Mouse (Mus musculus): ENCODE results near the gene Tsks. TPM values are rescaled to one million over a fixed set of nuclear protein-coding genes. Genes with fewer than 3 reads are reported as not detected.

The Tsks gene
- polyA plus RNA-seq, 1 experiment from 2014 or later = not detected

- H3K9ac ChIP-seq (ENCODE audit: low read length) = no peak overlapping the region
- H3K36me3 ChIP-seq (ENCODE audit: control insufficient read depth, insufficient read depth, low read length) = peaks cover 46% of the 10 kb centered on the region
- no peaks in the 10 kb centered on the region for H3K9me3 ChIP-seq (ENCODE audit: control insufficient read depth, low read length)
- H3K27me3 ChIP-seq (ENCODE audit: control insufficient read depth, insufficient read depth, low read length) = no peaks in the 10 kb centered on the region
- no peak for ATAC-seq (ENCODE audit: insufficient number of reproducible peaks, insufficient read depth, low FRiP score, low read depth)
- 21% methylated on average over 6 of the region's 6 CpGs for WGBS
- no peak overlapping the region for H3K4me3 ChIP-seq (ENCODE audit: control insufficient read depth in 1 of 2, insufficient read depth in 1 of 2, low read depth in 1 of 2, low read length in 2 of 2)
- no peak overlapping the region for H3K27ac ChIP-seq (replicated peaks in 1 of 2; ENCODE audit: control insufficient read depth in 1 of 2, insufficient read depth in 1 of 2, low read depth in 2 of 2, low read length in 2 of 2)
- H3K4me1 ChIP-seq (ENCODE audit: control insufficient read depth in 2 of 2, insufficient read depth in 2 of 2, low read length in 2 of 2) = peaks cover 4 to 23% of the 10 kb centered on the region in 2 experiments; a peak in 3 of 4 replicates
- H3K4me2 ChIP-seq (ENCODE audit: low read length) = peak overlapping the region; percentile 80
Measured at GRCm38 (mm10) chr7:44975117-44975419, 32.1 kb downstream of the Tsks start.

- peaks cover 78% of the 10 kb centered on the region for H3K36me3 ChIP-seq (ENCODE audit: control insufficient read depth, insufficient read depth, low read length)
- no peaks in the 10 kb centered on the region for H3K27me3 ChIP-seq (ENCODE audit: control insufficient read depth, insufficient read depth, low read length)
- WGBS = 93% methylated on average over 3 of the region's 3 CpGs
- ATAC-seq (ENCODE audit: insufficient number of reproducible peaks, insufficient read depth, low FRiP score, low read depth) = no peak
- no peak overlapping the region for H3K4me2 ChIP-seq (ENCODE audit: low read length)
- H3K4me3 ChIP-seq (ENCODE audit: control insufficient read depth in 1 of 2, insufficient read depth in 1 of 2, low read depth in 1 of 2, low read length in 2 of 2) = no peak overlapping the region
- no peak overlapping the region for H3K27ac ChIP-seq (replicated peaks in 1 of 2; ENCODE audit: control insufficient read depth in 1 of 2, insufficient read depth in 1 of 2, low read depth in 2 of 2, low read length in 2 of 2)
- H3K9ac ChIP-seq (ENCODE audit: low read length) = no peak overlapping the region
- H3K9me3 ChIP-seq (ENCODE audit: control insufficient read depth, low read length) = no peaks in the 10 kb centered on the region
- H3K4me1 ChIP-seq (ENCODE audit: control insufficient read depth in 2 of 2, insufficient read depth in 2 of 2, low read length in 2 of 2) = peaks cover 0 to 14% of the 10 kb centered on the region in 2 experiments; a peak in 1 of 4 replicates
Measured at GRCm38 (mm10) chr7:44978300-44978699, 35.3 kb downstream of the Tsks start.

GRCm38 (mm10) chr7:44981539-44981938, 38.5 kb downstream of the Tsks start:
- H3K4me1 ChIP-seq (ENCODE audit: control insufficient read depth in 2 of 2, insufficient read depth in 2 of 2, low read length in 2 of 2) = peaks cover 7 to 18% of the 10 kb centered on the region in 2 experiments
- H3K27me3 ChIP-seq (ENCODE audit: control insufficient read depth, insufficient read depth, low read length) = no peaks in the 10 kb centered on the region
- no peak overlapping the region for H3K4me3 ChIP-seq (ENCODE audit: control insufficient read depth in 1 of 2, insufficient read depth in 1 of 2, low read depth in 1 of 2, low read length in 2 of 2)
- peaks cover 74% of the 10 kb centered on the region for H3K36me3 ChIP-seq (ENCODE audit: control insufficient read depth, insufficient read depth, low read length)
- H3K4me2 ChIP-seq (ENCODE audit: low read length) = no peak overlapping the region
- H3K9me3 ChIP-seq (ENCODE audit: control insufficient read depth, low read length) = no peaks in the 10 kb centered on the region
- ATAC-seq (ENCODE audit: insufficient number of reproducible peaks, insufficient read depth, low FRiP score, low read depth) = no peak
- no peak overlapping the region for H3K27ac ChIP-seq (replicated peaks in 1 of 2; ENCODE audit: control insufficient read depth in 1 of 2, insufficient read depth in 1 of 2, low read depth in 2 of 2, low read length in 2 of 2)
- 96% methylated on average over 8 of the region's 8 CpGs for WGBS
- no peak overlapping the region for H3K9ac ChIP-seq (ENCODE audit: low read length)

- no peak for ATAC-seq (ENCODE audit: insufficient number of reproducible peaks, insufficient read depth, low FRiP score, low read depth)
- 34% methylated on average over 6 of the region's 6 CpGs for WGBS
- H3K9ac ChIP-seq (ENCODE audit: low read length) = no peak overlapping the region
- H3K27me3 ChIP-seq (ENCODE audit: control insufficient read depth, insufficient read depth, low read length) = no peaks in the 10 kb centered on the region
- H3K9me3 ChIP-seq (ENCODE audit: control insufficient read depth, low read length) = no peaks in the 10 kb centered on the region
- no peak overlapping the region for H3K4me3 ChIP-seq (ENCODE audit: control insufficient read depth in 1 of 2, insufficient read depth in 1 of 2, low read depth in 1 of 2, low read length in 2 of 2)
- peaks cover 59% of the 10 kb centered on the region for H3K36me3 ChIP-seq (ENCODE audit: control insufficient read depth, insufficient read depth, low read length)
- peaks cover 10 to 22% of the 10 kb centered on the region in 2 experiments for H3K4me1 ChIP-seq (ENCODE audit: control insufficient read depth in 2 of 2, insufficient read depth in 2 of 2, low read length in 2 of 2)
- 0 out of 4 replicates have a peak overlapping the region, but pooled peaks of 1 of the 2 experiments have one; percentile 26 for H3K27ac ChIP-seq (replicated peaks in 1 of 2; ENCODE audit: control insufficient read depth in 1 of 2, insufficient read depth in 1 of 2, low read depth in 2 of 2, low read length in 2 of 2)
- H3K4me2 ChIP-seq (ENCODE audit: low read length) = no peak overlapping the region
Measured at GRCm38 (mm10) chr7:44983085-44983484, 40.1 kb downstream of the Tsks start.

- Histone ChIP-seq H3K27ac (replicated peaks in 1 of 2; ENCODE audit: control insufficient read depth in 1 of 2, insufficient read depth in 1 of 2, low read depth in 2 of 2, low read length in 2 of 2) (peak overlapping the region in 1 of 2 experiments; percentile 96; a peak in 2 of 4 replicates), H3K9me3 (ENCODE audit: control insufficient read depth, low read length) (no peaks in the 10 kb centered on the region), H3K4me3 (ENCODE audit: control insufficient read depth in 1 of 2, insufficient read depth in 1 of 2, low read depth in 1 of 2, low read length in 2 of 2) (peak overlapping the region in 1 of 2 experiments; percentile 96; a peak in 1 of 4 replicates), H3K4me2 (ENCODE audit: low read length) (peak overlapping the region; percentile 78; the same call in 1 of the 2 replicates), H3K36me3 (ENCODE audit: control insufficient read depth, insufficient read depth, low read length) (peaks cover 50% of the 10 kb centered on the region), H3K4me1 (ENCODE audit: control insufficient read depth in 2 of 2, insufficient read depth in 2 of 2, low read length in 2 of 2) (peaks cover 12 to 29% of the 10 kb centered on the region in 2 experiments), H3K27me3 (ENCODE audit: control insufficient read depth, insufficient read depth, low read length) (no peaks in the 10 kb centered on the region), H3K9ac (ENCODE audit: low read length) (peak overlapping the region; percentile 99)
- 68% methylated on average over 7 of the region's 7 CpGs for whole genome bisulfite sequencing
- ATAC-seq (ENCODE audit: insufficient number of reproducible peaks, insufficient read depth, low FRiP score, low read depth) = no peak
Measured at GRCm38 (mm10) chr7:44983944-44984832, 41.2 kb downstream of the Tsks start.

GRCm38 (mm10) chr7:44984833-44985164, 41.8 kb downstream of the Tsks start:
- H3K27ac ChIP-seq (replicated peaks in 1 of 2; ENCODE audit: control insufficient read depth in 1 of 2, insufficient read depth in 1 of 2, low read depth in 2 of 2, low read length in 2 of 2) = peak overlapping the region in 1 of 2 experiments; percentile 96; a peak in 2 of 4 replicates

GRCm38 (mm10) chr7:44985595-44986191, 42.7 kb downstream of the Tsks start:
- H3K4me1 ChIP-seq (ENCODE audit: control insufficient read depth in 2 of 2, insufficient read depth in 2 of 2, low read length in 2 of 2) = peaks cover 12 to 29% of the 10 kb centered on the region in 2 experiments
- H3K27me3 ChIP-seq (ENCODE audit: control insufficient read depth, insufficient read depth, low read length) = no peaks in the 10 kb centered on the region
- peaks cover 48% of the 10 kb centered on the region for H3K36me3 ChIP-seq (ENCODE audit: control insufficient read depth, insufficient read depth, low read length)
- H3K4me2 ChIP-seq (ENCODE audit: low read length) = peak overlapping the region; percentile 78
- no peaks in the 10 kb centered on the region for H3K9me3 ChIP-seq (ENCODE audit: control insufficient read depth, low read length)
- WGBS = under 1% methylated on average over 42 of the region's 45 CpGs
- peak overlapping the region; percentile 64 to 96 for H3K4me3 ChIP-seq (ENCODE audit: control insufficient read depth in 1 of 2, insufficient read depth in 1 of 2, low read depth in 1 of 2, low read length in 2 of 2)
- H3K27ac ChIP-seq (replicated peaks in 1 of 2; ENCODE audit: control insufficient read depth in 1 of 2, insufficient read depth in 1 of 2, low read depth in 2 of 2, low read length in 2 of 2) = peak overlapping the region; percentile 70 to 96
- peak; percentile 5 for ATAC-seq (ENCODE audit: insufficient number of reproducible peaks, insufficient read depth, low FRiP score, low read depth)
- peak overlapping the region; percentile 99 for H3K9ac ChIP-seq (ENCODE audit: low read length)

More at GRCm38 (mm10) chr7:44984833-44985164, 41.8 kb downstream of the Tsks start:
- peak overlapping the region; percentile 0 to 96; a peak in 3 of 4 replicates for H3K4me3 ChIP-seq (ENCODE audit: control insufficient read depth in 1 of 2, insufficient read depth in 1 of 2, low read depth in 1 of 2, low read length in 2 of 2)
- H3K9me3 ChIP-seq (ENCODE audit: control insufficient read depth, low read length) = no peaks in the 10 kb centered on the region
- peaks cover 12 to 29% of the 10 kb centered on the region in 2 experiments for H3K4me1 ChIP-seq (ENCODE audit: control insufficient read depth in 2 of 2, insufficient read depth in 2 of 2, low read length in 2 of 2)
- 46% methylated on average over 3 of the region's 3 CpGs for WGBS
- no peaks in the 10 kb centered on the region for H3K27me3 ChIP-seq (ENCODE audit: control insufficient read depth, insufficient read depth, low read length)
- H3K4me2 ChIP-seq (ENCODE audit: low read length) = peak overlapping the region; percentile 78
- peaks cover 49% of the 10 kb centered on the region for H3K36me3 ChIP-seq (ENCODE audit: control insufficient read depth, insufficient read depth, low read length)
- H3K9ac ChIP-seq (ENCODE audit: low read length) = peak overlapping the region; percentile 99
- ATAC-seq (ENCODE audit: insufficient number of reproducible peaks, insufficient read depth, low FRiP score, low read depth) = no peak
